Mouse (Mus musculus): ENCODE results near the gene Nop53. TPM values are rescaled to one million over a fixed set of nuclear protein-coding genes. Genes with fewer than 3 reads are reported as not detected.
A peak's percentile ranks its signal among the peaks of the same experiment; 100 is the strongest.

The Nop53 gene
- polyA plus RNA-seq, 1 experiment = 57.2 TPM

GRCm38 (mm10) chr7:15955509-15955908, 9.6 kb upstream of the Nop53 start:
- no peak for TF ChIP-seq POLR2A (IDR thresholded peaks at IDR 0.05; ENCODE audit: control insufficient read depth, low read depth, low read length)
- TF ChIP-seq CTCF (IDR thresholded peaks at IDR 0.05; ENCODE audit: control insufficient read depth, insufficient read depth, insufficient replicate concordance, low read depth, low read length) = no peak
- H3K4me1 ChIP-seq (ENCODE audit: control insufficient read depth, insufficient read depth, low read length) = peaks cover 7% of the 10 kb centered on the region
- H3K4me3 ChIP-seq (ENCODE audit: control insufficient read depth, low read depth, low read length) = no peak overlapping the region
- no peaks in the 10 kb centered on the region for H3K36me3 ChIP-seq (ENCODE audit: control insufficient read depth, insufficient read depth, low read length)
- H3K27ac ChIP-seq (ENCODE audit: control insufficient read depth, insufficient read depth, low read depth, low read length) = no peak overlapping the region
- H3K27me3 ChIP-seq (ENCODE audit: control insufficient read depth, insufficient read depth, low read length) = no peaks in the 10 kb centered on the region

GRCm38 (mm10) chr7:15954978-15955443, 9.1 kb upstream of the Nop53 start:
- no peaks in the 10 kb centered on the region for H3K36me3 ChIP-seq (ENCODE audit: control insufficient read depth, insufficient read depth, low read length)
- peaks cover 7% of the 10 kb centered on the region for H3K4me1 ChIP-seq (ENCODE audit: control insufficient read depth, insufficient read depth, low read length)
- TF ChIP-seq POLR2A (IDR thresholded peaks at IDR 0.05; ENCODE audit: control insufficient read depth, low read depth, low read length) (no peak), CTCF (IDR thresholded peaks at IDR 0.05; ENCODE audit: control insufficient read depth, insufficient read depth, insufficient replicate concordance, low read depth, low read length) (no peak)
- H3K4me3 ChIP-seq (ENCODE audit: control insufficient read depth, low read depth, low read length) = no peak overlapping the region
- H3K27me3 ChIP-seq (ENCODE audit: control insufficient read depth, insufficient read depth, low read length) = no peaks in the 10 kb centered on the region
- H3K27ac ChIP-seq (ENCODE audit: control insufficient read depth, insufficient read depth, low read depth, low read length) = no peak overlapping the region

- Histone ChIP-seq H3K27ac (ENCODE audit: control insufficient read depth, insufficient read depth, low read depth, low read length) (no peak overlapping the region), H3K27me3 (ENCODE audit: control insufficient read depth, insufficient read depth, low read length) (no peaks in the 10 kb centered on the region), H3K4me3 (ENCODE audit: control insufficient read depth, low read depth, low read length) (no peak overlapping the region), H3K4me1 (ENCODE audit: control insufficient read depth, insufficient read depth, low read length) (peaks cover 7% of the 10 kb centered on the region), H3K36me3 (ENCODE audit: control insufficient read depth, insufficient read depth, low read length) (no peaks in the 10 kb centered on the region)
- TF ChIP-seq CTCF (IDR thresholded peaks at IDR 0.05; ENCODE audit: control insufficient read depth, insufficient read depth, insufficient replicate concordance, low read depth, low read length) = no peak
- no peak for TF ChIP-seq POLR2A (IDR thresholded peaks at IDR 0.05; ENCODE audit: control insufficient read depth, low read depth, low read length)
Observed at GRCm38 (mm10) chr7:15954436-15954835, 8.6 kb upstream of the Nop53 start.

- Histone ChIP-seq H3K27me3 (ENCODE audit: control insufficient read depth, insufficient read depth, low read length) (no peaks in the 10 kb centered on the region), H3K36me3 (ENCODE audit: control insufficient read depth, insufficient read depth, low read length) (no peaks in the 10 kb centered on the region), H3K4me1 (ENCODE audit: control insufficient read depth, insufficient read depth, low read length) (peaks cover 10% of the 10 kb centered on the region), H3K27ac (ENCODE audit: control insufficient read depth, insufficient read depth, low read depth, low read length) (no peak overlapping the region), H3K4me3 (ENCODE audit: control insufficient read depth, low read depth, low read length) (no peak overlapping the region)
- TF ChIP-seq CTCF (IDR thresholded peaks at IDR 0.05; ENCODE audit: control insufficient read depth, insufficient read depth, insufficient replicate concordance, low read depth, low read length) (peak; percentile 41; the same call in 1 of the 2 replicates), POLR2A (IDR thresholded peaks at IDR 0.05; ENCODE audit: control insufficient read depth, low read depth, low read length) (no peak)
Observed at GRCm38 (mm10) chr7:15953307-15954074, 7.6 kb upstream of the Nop53 start.

- H3K27ac ChIP-seq (ENCODE audit: control insufficient read depth, insufficient read depth, low read depth, low read length) = no peak overlapping the region
- H3K4me1 ChIP-seq (ENCODE audit: control insufficient read depth, insufficient read depth, low read length) = peaks cover 11% of the 10 kb centered on the region
- no peaks in the 10 kb centered on the region for H3K36me3 ChIP-seq (ENCODE audit: control insufficient read depth, insufficient read depth, low read length)
- TF ChIP-seq POLR2A (IDR thresholded peaks at IDR 0.05; ENCODE audit: control insufficient read depth, low read depth, low read length) = no peak
- H3K4me3 ChIP-seq (ENCODE audit: control insufficient read depth, low read depth, low read length) = no peak overlapping the region
- no peaks in the 10 kb centered on the region for H3K27me3 ChIP-seq (ENCODE audit: control insufficient read depth, insufficient read depth, low read length)
Observed at GRCm38 (mm10) chr7:15952416-15952815, 6.5 kb upstream of the Nop53 start.

- no peak overlapping the region for H3K4me3 ChIP-seq (ENCODE audit: control insufficient read depth, low read depth, low read length)
- no peaks in the 10 kb centered on the region for H3K36me3 ChIP-seq (ENCODE audit: control insufficient read depth, insufficient read depth, low read length)
- TF ChIP-seq CTCF (IDR thresholded peaks at IDR 0.05; ENCODE audit: control insufficient read depth, insufficient read depth, insufficient replicate concordance, low read depth, low read length) = no peak
- TF ChIP-seq POLR2A (IDR thresholded peaks at IDR 0.05; ENCODE audit: control insufficient read depth, low read depth, low read length) = no peak
- H3K4me1 ChIP-seq (ENCODE audit: control insufficient read depth, insufficient read depth, low read length) = peaks cover 8% of the 10 kb centered on the region
- no peak overlapping the region for H3K27ac ChIP-seq (ENCODE audit: control insufficient read depth, insufficient read depth, low read depth, low read length)
- H3K27me3 ChIP-seq (ENCODE audit: control insufficient read depth, insufficient read depth, low read length) = no peaks in the 10 kb centered on the region
Observed at GRCm38 (mm10) chr7:15950008-15950407, 4.1 kb upstream of the Nop53 start.

- no peaks in the 10 kb centered on the region for H3K27me3 ChIP-seq (ENCODE audit: control insufficient read depth, insufficient read depth, low read length)
- TF ChIP-seq POLR2A (IDR thresholded peaks at IDR 0.05; ENCODE audit: control insufficient read depth, low read depth, low read length) (no peak), CTCF (IDR thresholded peaks at IDR 0.05; ENCODE audit: control insufficient read depth, insufficient read depth, insufficient replicate concordance, low read depth, low read length) (no peak)
- H3K4me3 ChIP-seq (ENCODE audit: control insufficient read depth, low read depth, low read length) = no peak overlapping the region
- H3K36me3 ChIP-seq (ENCODE audit: control insufficient read depth, insufficient read depth, low read length) = no peaks in the 10 kb centered on the region
- peaks cover 10% of the 10 kb centered on the region for H3K4me1 ChIP-seq (ENCODE audit: control insufficient read depth, insufficient read depth, low read length)
- H3K27ac ChIP-seq (ENCODE audit: control insufficient read depth, insufficient read depth, low read depth, low read length) = no peak overlapping the region
Observed at GRCm38 (mm10) chr7:15949216-15949790, 3.4 kb upstream of the Nop53 start.
